7 mouse cellular contexts compared by ENCODE assay signal in the genomic region with DNA sequence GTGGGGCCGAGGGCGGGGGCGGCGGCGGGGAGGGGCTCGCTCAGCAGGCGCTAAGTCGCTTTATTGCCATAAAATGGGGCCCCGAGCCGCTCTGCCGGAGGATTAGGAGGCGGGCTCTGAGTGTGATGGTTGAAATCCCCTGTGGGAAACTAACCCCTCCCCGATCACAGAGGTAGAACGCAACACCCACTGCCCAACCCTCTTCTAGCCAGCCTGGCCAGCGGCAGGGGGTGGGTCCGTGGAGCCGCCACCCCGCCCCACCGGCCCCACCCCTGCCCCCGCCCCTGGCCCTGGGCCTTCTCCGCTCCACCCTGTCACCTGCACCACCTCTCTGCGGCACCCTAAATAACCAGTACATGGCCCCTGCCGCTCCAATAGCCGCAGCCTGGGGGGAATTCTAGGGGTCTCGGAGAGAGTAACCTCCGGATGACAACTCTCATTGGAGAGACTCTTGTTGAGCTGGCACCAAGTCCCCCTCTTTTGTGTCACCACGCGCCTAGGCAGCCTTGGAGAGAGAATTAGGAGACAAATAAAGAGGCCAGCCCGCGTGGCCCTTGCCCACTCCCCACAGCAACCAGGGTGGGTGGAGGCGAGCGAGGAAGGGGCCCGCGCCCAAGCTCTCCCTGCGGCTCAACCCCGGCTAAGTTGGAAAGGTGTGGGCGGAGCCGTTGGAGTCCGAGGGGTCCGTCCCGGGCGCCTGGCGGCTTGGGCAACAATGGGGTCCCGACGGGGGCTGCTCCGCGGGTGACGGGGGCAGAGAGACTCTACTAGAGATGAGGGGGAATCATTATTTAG. TPM values are rescaled to one million over a fixed set of nuclear protein-coding genes. Genes with fewer than 3 reads are reported as not detected.
DNase-seq lines count a peak whose midpoint lies in the region; ATAC-seq lines count a peak whose summit lies in the region.

No protein-coding gene starts in this region.

- H3K9ac ChIP-seq in limb, embryonic 11.5 days (ENCODE audit: low read length): peak overlapping the region; percentile 79
- peak overlapping the region; percentile 67 for H3K9ac ChIP-seq in midbrain, embryonic 12.5 days (replicated peaks)

- peak overlapping the region; percentile 78 for H3K4me3 ChIP-seq in embryonic facial prominence, embryonic 10.5 days
- H3K4me3 ChIP-seq in limb, embryonic 11.5 days (ENCODE audit: low read depth, low read length): peak overlapping the region; percentile 46
- peak overlapping the region; percentile 65 for H3K4me3 ChIP-seq in midbrain, embryonic 12.5 days

- H3K36me3 ChIP-seq in embryonic facial prominence, embryonic 10.5 days (replicated peaks): peaks cover 2% of the 10 kb centered on the region
- H3K36me3 ChIP-seq in limb, embryonic 11.5 days (ENCODE audit: control insufficient read depth, insufficient read depth, low read length): no peaks in the 10 kb centered on the region
- H3K36me3 ChIP-seq in midbrain, embryonic 12.5 days: no peaks in the 10 kb centered on the region; the same call in 1 of the 2 replicates

- under 1% methylated on average over 48 of the region's 48 CpGs for WGBS in embryonic facial prominence, embryonic 10.5 days
- under 1% methylated on average over 38 of the region's 48 CpGs for WGBS in limb, embryonic 11.5 days
- WGBS in midbrain, embryonic 12.5 days: under 1% methylated on average over 37 of the region's 48 CpGs

- H3K4me1 ChIP-seq in embryonic facial prominence, embryonic 10.5 days: peaks cover 50% of the 10 kb centered on the region
- H3K4me1 ChIP-seq in limb, embryonic 11.5 days (ENCODE audit: control insufficient read depth, insufficient read depth, low read length): peaks cover 9% of the 10 kb centered on the region
- H3K4me1 ChIP-seq in midbrain, embryonic 12.5 days: peaks cover 26% of the 10 kb centered on the region

- H3K9me3 ChIP-seq in embryonic facial prominence, embryonic 10.5 days: peaks cover under 1% of the 10 kb centered on the region; the same call in 1 of the 2 replicates
- H3K9me3 ChIP-seq in limb, embryonic 11.5 days (ENCODE audit: control insufficient read depth, low read length): no peaks in the 10 kb centered on the region; the same call in 1 of the 2 replicates
- H3K9me3 ChIP-seq in midbrain, embryonic 12.5 days: peaks cover under 1% of the 10 kb centered on the region

- peaks cover 7% of the 10 kb centered on the region for H3K27me3 ChIP-seq in embryonic facial prominence, embryonic 10.5 days (replicated peaks; ENCODE audit: low read depth, poor library complexity, severe bottlenecking)
- H3K27me3 ChIP-seq in limb, embryonic 11.5 days (ENCODE audit: control insufficient read depth, insufficient read depth, low read length): no peaks in the 10 kb centered on the region
- peaks cover 4% of the 10 kb centered on the region; the same call in 1 of the 2 replicates for H3K27me3 ChIP-seq in midbrain, embryonic 12.5 days

- DNase-seq in adrenal gland, postnatal 14 days: peak; percentile 82
- peak; percentile 90 for DNase-seq in embryonic facial prominence, embryonic 10.5 days (ENCODE audit: low spot score)
- DNase-seq in heart, adult 18-20 months: peak; percentile 86 to 90
- DNase-seq in kidney, adult 11 months: peak; percentile 91
- peak; percentile 90 for DNase-seq in limb, embryonic 11.5 days (ENCODE audit: low spot score)
- peak; percentile 71 for DNase-seq in right cerebral cortex, postnatal 4 days

- peak overlapping the region; percentile 72 for H3K4me2 ChIP-seq in limb, embryonic 11.5 days (ENCODE audit: low read depth, severe bottlenecking)
- H3K4me2 ChIP-seq in midbrain, embryonic 12.5 days (replicated peaks): peak overlapping the region; percentile 65

- H3K27ac ChIP-seq in embryonic facial prominence, embryonic 10.5 days (replicated peaks): peak overlapping the region; percentile 96
- peak overlapping the region; percentile 96 for H3K27ac ChIP-seq in limb, embryonic 11.5 days (replicated peaks; ENCODE audit: low read depth, low read length)
- peak overlapping the region; percentile 97 for H3K27ac ChIP-seq in midbrain, embryonic 12.5 days (replicated peaks)

- peak; percentile 90 for ATAC-seq in limb, embryonic 11.5 days (ENCODE audit: insufficient number of reproducible peaks, low FRiP score, low TSS enrichment, low read depth)
- ATAC-seq in midbrain, embryonic 12.5 days (ENCODE audit: low FRiP score, low read depth): peak; percentile 92

RNA-seq across cellular contexts. Expression of gene Klf12, which starts 0.6 kb away (rescaled TPM):
- total RNA-seq in adrenal gland, postnatal 14 days (2021): 16.9 and 23.0 TPM in 2 replicates
- polyA plus RNA-seq in embryonic facial prominence, embryonic 10.5 days (2016; fragmentation: Nextera tagmentation; extraction: Ambion mirVana): 20.3 and 21.3 TPM in 2 replicates
- total RNA-seq in heart, adult 18-20 months (2021): 10 to 100 TPM; 12.7 to 17.4 TPM
- polyA plus RNA-seq in limb, embryonic 11.5 days (2014; fragmentation: Nextera tagmentation; extraction: Ambion mirVana): 33.3 and 34.0 TPM in 2 replicates
- polyA plus RNA-seq in midbrain, embryonic 12.5 days (2016; fragmentation: Nextera tagmentation; extraction: Ambion mirVana): 50.3 and 51.0 TPM in 2 replicates

Comparison
In these comparisons a context has a peak if more than half of its experiments do, and no peak if none do; other contexts are left out.
1. Peak in every context shown above with its lines: DNase-seq, ATAC-seq, H3K4me3 ChIP-seq and H3K27ac ChIP-seq.